Mouse (Mus musculus) yolk sac, embryonic 10.5 days (tissue): Measurements from ENCODE around the gene BC030870.
"Not testable (repeated sequence)": the region's sequence is repeated elsewhere in the genome, so short reads cannot be mapped to it uniquely, and the experiment has no call there.

Experiments
- DNase-seq: peaks from one replicate; pipeline ENCODE4 v3.0.0-alpha.2; 2017; ENCODE audit warnings: low spot score

BC030870 gene

GRCm38 (mm10) chr8:65129199-65129788 is at the start of gene BC030870:
Gene BC030870, minus strand, starts transcription at chr8:65129563.
- DNase-seq, result peak; percentile 26

GRCm38 (mm10) chr8:65174746-65175476 is 45.5 kb upstream of the BC030870 start:
- no peak for DNase-seq

- no peak for DNase-seq
Observed at GRCm38 (mm10) chr8:65169184-65169583, 39.8 kb upstream of the BC030870 start.

GRCm38 (mm10) chr8:65160676-65161075 is 31.3 kb upstream of the BC030870 start:
- DNase-seq, result not testable (repeated sequence)

- DNase-seq, result no peak
Observed at GRCm38 (mm10) chr8:65159096-65159748, 29.9 kb upstream of the BC030870 start.

- DNase-seq, result no peak
Observed at GRCm38 (mm10) chr8:65157901-65158300, 28.5 kb upstream of the BC030870 start.

GRCm38 (mm10) chr8:65138830-65139466 is 9.6 kb upstream of the BC030870 start:
- DNase-seq, result no peak

- no peak for DNase-seq
Observed at GRCm38 (mm10) chr8:65126454-65126853, 2.9 kb downstream of the BC030870 start.

- no peak for DNase-seq
Observed at GRCm38 (mm10) chr8:65126014-65126413, 3.3 kb downstream of the BC030870 start.

- DNase-seq, result no peak
Observed at GRCm38 (mm10) chr8:65112092-65112491, 17.3 kb downstream of the BC030870 start.

GRCm38 (mm10) chr8:65110285-65110691 is 19.1 kb downstream of the BC030870 start:
- DNase-seq, result peak; percentile 47

- no peak for DNase-seq
Observed at GRCm38 (mm10) chr8:65108936-65109335, 20.4 kb downstream of the BC030870 start.

GRCm38 (mm10) chr8:65107936-65108718 is 21.2 kb downstream of the BC030870 start:
- no peak for DNase-seq

GRCm38 (mm10) chr8:65104041-65104440 is 25.3 kb downstream of the BC030870 start:
- no peak for DNase-seq

- no peak for DNase-seq
Observed at GRCm38 (mm10) chr8:65103632-65104031, 25.7 kb downstream of the BC030870 start.

- DNase-seq, result no peak
Observed at GRCm38 (mm10) chr8:65099735-65100134, 29.6 kb downstream of the BC030870 start.

GRCm38 (mm10) chr8:65097760-65098415 is 31.5 kb downstream of the BC030870 start:
- no peak for DNase-seq

- DNase-seq, result no peak
Observed at GRCm38 (mm10) chr8:65089781-65090180, 39.6 kb downstream of the BC030870 start.

- no peak for DNase-seq
Observed at GRCm38 (mm10) chr8:65088120-65088519, 41.2 kb downstream of the BC030870 start.

GRCm38 (mm10) chr8:65087711-65088110 is 41.7 kb downstream of the BC030870 start:
- DNase-seq, result no peak

- no peak for DNase-seq
Observed at GRCm38 (mm10) chr8:65085680-65086079, 43.7 kb downstream of the BC030870 start.
